Comparison of ENCODE assay signal across 8 mouse cellular contexts in genomic region chr15:28051104-28051625, GRCm38 (mm10). TPM values are rescaled to one million over a fixed set of nuclear protein-coding genes. Genes with fewer than 3 reads are reported as not detected.
DNase-seq lines count a peak whose midpoint lies in the region; ATAC-seq and TF ChIP-seq lines count a peak whose summit lies in the region.

No protein-coding gene starts in this region.

- no peak for TF ChIP-seq CTCF in forebrain, postnatal 0 days (IDR thresholded peaks at IDR 0.05; ENCODE audit: low read depth)

- intact Hi-C loops in heart, postnatal 36 days (cut with DNase I) = no loop called here

- H3K36me3 ChIP-seq in forebrain, postnatal 0 days (ENCODE audit: insufficient read depth) = no peaks in the 10 kb centered on the region
- no peaks in the 10 kb centered on the region for H3K36me3 ChIP-seq in neural tube, embryonic 14.5 days (ENCODE audit: control insufficient read depth, insufficient read depth, low read length)

- 7% methylated on average over 18 of the region's 18 CpGs for WGBS in forebrain, postnatal 0 days
- WGBS in neural tube, embryonic 14.5 days = 5% methylated on average over 18 of the region's 18 CpGs

- 0 out of 2 replicates have a peak overlapping the region, but pooled peaks have one; percentile 14 for H3K4me3 ChIP-seq in forebrain, postnatal 0 days (ENCODE audit: low read depth, low read length)
- H3K4me3 ChIP-seq in neural tube, embryonic 14.5 days (ENCODE audit: low read depth, low read length) = no peak overlapping the region

- peak overlapping the region; percentile 16; the same call in 1 of the 2 replicates for H3K27ac ChIP-seq in forebrain, postnatal 0 days (ENCODE audit: low read depth, low read length)
- peak overlapping the region; percentile 4; the same call in 1 of the 2 replicates for H3K27ac ChIP-seq in neural tube, embryonic 14.5 days (ENCODE audit: low read depth, low read length)

- no peaks in the 10 kb centered on the region for H3K4me1 ChIP-seq in forebrain, postnatal 0 days (ENCODE audit: insufficient read depth)
- peaks cover 6% of the 10 kb centered on the region for H3K4me1 ChIP-seq in neural tube, embryonic 14.5 days (ENCODE audit: control insufficient read depth, insufficient read depth, low read length)

- H3K9me3 ChIP-seq in forebrain, postnatal 0 days (ENCODE audit: low read length) = no peaks in the 10 kb centered on the region
- no peaks in the 10 kb centered on the region for H3K9me3 ChIP-seq in neural tube, embryonic 14.5 days (ENCODE audit: control insufficient read depth, low read length)

- DNase-seq in adrenal gland, postnatal 10 days = peak; percentile 71
- DNase-seq in adrenal gland, adult 8-10 months = no peak
- DNase-seq in ZHBTc4 (ENCODE audit: low read depth, low spot score) = peak; percentile 77
- peak; percentile 76 for DNase-seq in forebrain, postnatal 0 days
- peak; percentile 53 to 63 for DNase-seq in heart, postnatal 36 days
- DNase-seq in layer of hippocampus, postnatal 36 days = peak; percentile 49 to 50
- no peak for DNase-seq in thymus, postnatal 25 days

- H3K9ac ChIP-seq in forebrain, postnatal 0 days = no peak overlapping the region
- H3K9ac ChIP-seq in neural tube, embryonic 14.5 days (replicated peaks; ENCODE audit: low read depth, low read length) = no peak overlapping the region

- H3K4me2 ChIP-seq in forebrain, postnatal 0 days (ENCODE audit: low read depth) = peak overlapping the region; percentile 11; the same call in 1 of the 2 replicates
- H3K4me2 ChIP-seq in neural tube, embryonic 14.5 days (ENCODE audit: low read depth, low read length) = peak overlapping the region; percentile 23

- H3K27me3 ChIP-seq in forebrain, postnatal 0 days (ENCODE audit: insufficient read depth, low read length) = no peaks in the 10 kb centered on the region
- H3K27me3 ChIP-seq in neural tube, embryonic 14.5 days (ENCODE audit: control insufficient read depth, insufficient read depth, low read length) = no peaks in the 10 kb centered on the region

- peak; percentile 94 for ATAC-seq in forebrain, postnatal 0 days
- ATAC-seq in neural tube, embryonic 14.5 days (ENCODE audit: low read depth) = peak; percentile 94

RNA-seq across cellular contexts. Expression of gene Trio, which starts 25.5 kb away (rescaled TPM):
- total RNA-seq in adrenal gland, postnatal 10 days (2021) = 10 to 100 TPM; 49.8 to 81.3 TPM
- total RNA-seq in adrenal gland, adult 8-10 months (2022) = 10 to 100 TPM; 57.9 to 84.0 (median 69.8) TPM
- total RNA-seq in forebrain, postnatal 0 days (2014; rRNA removed) = 206 and 214 TPM in 2 replicates
- 14.1 and 21.9 TPM in 2 replicates for polyA plus RNA-seq in forebrain, postnatal 0 days (2015; fragmentation: Nextera tagmentation; extraction: Ambion mirVana)
- total RNA-seq in heart, postnatal 36 days (2021) = 10 to 100 TPM; 34.6 to 39.9 TPM
- 100 to 1,000 TPM; 266 to 349 TPM for total RNA-seq in layer of hippocampus, postnatal 36 days (2021)
- polyA plus RNA-seq in neural tube, embryonic 14.5 days (2014; fragmentation: Nextera tagmentation; extraction: Ambion mirVana) = 65.1 and 73.4 TPM in 2 replicates

Comparison
In these comparisons a context has a peak if more than half of its experiments do, and no peak if none do; other contexts are left out.
1. DNase-seq: peak in adrenal gland, postnatal 10 days (single experiment), ZHBTc4 (single experiment), forebrain, postnatal 0 days (single experiment), heart, postnatal 36 days (2 of 2) and layer of hippocampus, postnatal 36 days (2 of 2); none in adrenal gland, adult 8-10 months (single experiment) and thymus, postnatal 25 days (single experiment).